25 mouse cellular contexts compared by ENCODE assay signal in the genomic region with DNA sequence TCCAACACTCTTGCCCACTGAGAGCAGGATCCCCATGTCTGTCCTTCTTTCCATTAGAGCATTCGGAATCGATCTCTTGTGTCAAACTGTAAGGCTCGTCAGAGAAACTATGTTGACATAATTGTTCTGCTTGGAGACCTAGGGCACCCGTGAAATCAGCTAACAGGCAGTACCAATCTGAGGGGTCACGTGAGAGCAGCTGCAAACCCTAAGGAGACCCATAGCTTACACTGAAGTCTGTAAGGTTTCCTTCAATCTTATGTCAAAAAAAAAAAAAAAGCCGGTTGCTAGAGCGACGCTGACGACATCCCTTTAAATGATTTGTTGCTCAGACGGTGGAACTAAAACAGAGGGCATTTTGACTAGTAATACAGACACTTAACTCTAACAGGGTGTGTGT.
"Had no signal": no experiment of that assay in that cellular context is flagged by ENCODE, and none has a peak within 500 bp of the region (broad histone marks: within the 10 kb centered on the region; RNA-seq: fewer than 3 reads in every experiment).

No protein-coding gene starts in this region.

- H3K4me2 ChIP-seq: heart, embryonic 11.5 days; heart, embryonic 13.5 days; heart, embryonic 15.5 days; hindbrain, embryonic 13.5 days; hindbrain, embryonic 15.5 days; kidney, embryonic 15.5 days; liver, embryonic 11.5 days; liver, embryonic 13.5 days; liver, embryonic 15.5 days had no signal

- H3K36me3 ChIP-seq: hindbrain, embryonic 13.5 days; hindbrain, embryonic 15.5 days; kidney, embryonic 15.5 days; liver, embryonic 13.5 days; liver, embryonic 15.5 days had no signal

- H3K9me3 ChIP-seq: heart, embryonic 15.5 days; hindbrain, embryonic 13.5 days; hindbrain, embryonic 15.5 days; kidney, embryonic 15.5 days; liver, embryonic 13.5 days; liver, embryonic 15.5 days had no signal

- H3K27ac ChIP-seq: heart, adult 2 months; heart, embryonic 13.5 days; heart, embryonic 15.5 days; hindbrain, embryonic 13.5 days; hindbrain, embryonic 15.5 days; hindbrain, postnatal 0 days; kidney, embryonic 15.5 days; kidney, postnatal 0 days; liver, embryonic 13.5 days; liver, embryonic 15.5 days had no signal

- H3K9ac ChIP-seq: heart, embryonic 13.5 days; heart, embryonic 15.5 days; hindbrain, embryonic 13.5 days; hindbrain, embryonic 15.5 days; kidney, embryonic 15.5 days; liver, embryonic 13.5 days; liver, embryonic 15.5 days had no signal

- H3K27me3 ChIP-seq: heart, embryonic 13.5 days; heart, embryonic 15.5 days; hindbrain, embryonic 13.5 days; hindbrain, embryonic 15.5 days; kidney, embryonic 15.5 days; liver, embryonic 13.5 days; liver, embryonic 15.5 days had no signal

- H3K4me3 ChIP-seq: heart, adult 2 months; heart, embryonic 13.5 days; heart, embryonic 15.5 days; hindbrain, embryonic 13.5 days; hindbrain, embryonic 15.5 days; kidney, embryonic 15.5 days; liver, embryonic 13.5 days; liver, embryonic 15.5 days had no signal

- DNase-seq: gastrocnemius, postnatal 14 days; gastrocnemius, postnatal 36 days; heart, adult 2 months; heart, postnatal 14 days; heart, postnatal 36 days; kidney, adult 11 months; kidney, adult 2 months; kidney, adult 9 months; kidney, postnatal 14 days; kidney, postnatal 36 days; layer of hippocampus, adult 9-11 months; layer of hippocampus, postnatal 36 days; liver; liver, embryonic 13.5 days had no signal

- H3K4me1 ChIP-seq: heart, embryonic 15.5 days; liver, embryonic 13.5 days; liver, embryonic 15.5 days had no signal

- ATAC-seq: hindbrain, postnatal 0 days; intestine, embryonic 16.5 days had no signal
